Mouse (Mus musculus): ENCODE results near the gene Mgat3. TPM values are rescaled to one million over a fixed set of nuclear protein-coding genes. Genes with fewer than 3 reads are reported as not detected.

The Mgat3 gene
- total RNA-seq, 2 experiments from 2014 or later, result 1.6 to 2.0 TPM

DNA sequence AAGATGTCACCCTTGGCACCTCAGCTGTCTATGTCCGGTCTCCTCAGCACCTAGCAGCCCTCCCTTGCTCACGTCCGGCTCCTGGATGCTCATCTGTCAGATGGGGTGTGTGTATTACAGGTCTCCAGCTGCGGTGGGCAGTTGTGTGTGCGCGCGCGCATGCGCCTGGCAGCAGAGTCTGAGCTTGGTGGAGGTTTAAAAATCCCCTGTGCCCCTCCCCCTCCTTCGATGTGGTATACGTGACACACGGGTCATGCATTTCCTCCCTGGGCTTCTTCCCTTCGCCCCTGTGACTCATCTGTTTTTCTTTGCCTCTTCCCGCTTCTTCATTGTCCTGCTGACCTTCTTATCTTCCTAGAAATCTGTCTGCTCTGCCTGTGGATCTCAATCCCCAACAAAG is 45.7 kb downstream of the Mgat3 start:
- no peak for DNase-seq
- intact Hi-C loops (cut with DNase I), result no loop called here

DNA sequence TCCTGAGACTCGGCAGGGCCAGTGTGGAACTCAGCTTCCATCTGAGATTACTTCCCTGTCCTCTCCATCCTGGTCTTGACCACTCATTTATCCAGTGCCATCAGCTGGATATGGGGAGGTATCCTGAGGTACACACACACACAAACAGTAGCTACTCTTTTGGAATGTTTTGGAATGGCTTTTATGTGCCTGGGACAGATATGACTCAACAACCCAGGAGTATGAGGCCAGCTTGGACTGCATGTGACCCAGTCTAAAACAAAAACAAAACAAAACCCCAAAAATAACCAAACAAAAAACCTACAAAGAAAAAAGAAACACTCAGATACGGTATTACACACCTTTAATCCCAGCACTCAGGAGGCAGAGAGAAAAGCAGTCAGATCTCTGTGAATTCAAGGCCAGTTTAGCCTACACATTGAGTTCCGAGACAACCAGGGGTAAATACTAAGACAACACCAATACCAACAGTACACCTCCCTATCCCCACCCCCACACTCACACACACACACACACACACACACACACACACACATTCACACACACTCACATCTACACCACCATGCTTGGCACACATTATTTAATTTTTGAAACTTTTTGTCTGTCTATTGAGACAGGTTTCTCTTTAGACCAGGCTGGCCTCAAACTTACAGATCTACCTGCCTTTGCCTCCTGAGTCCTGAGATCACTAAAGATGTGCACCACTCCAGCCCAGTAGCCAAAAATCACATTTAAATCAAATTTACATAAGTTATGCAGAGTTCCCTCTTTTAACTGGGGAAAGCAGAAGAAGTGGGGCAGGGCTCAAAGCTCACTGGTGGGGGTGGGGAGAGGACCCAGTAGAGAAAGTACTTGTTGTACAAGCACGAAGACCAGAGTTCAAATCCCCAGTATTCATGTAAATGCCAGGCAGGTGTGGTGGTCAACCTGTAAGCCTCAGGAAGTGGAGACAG is 46.5 kb downstream of the Mgat3 start:
- intact Hi-C loops (cut with DNase I), result no loop called here
- no peak for DNase-seq

DNA sequence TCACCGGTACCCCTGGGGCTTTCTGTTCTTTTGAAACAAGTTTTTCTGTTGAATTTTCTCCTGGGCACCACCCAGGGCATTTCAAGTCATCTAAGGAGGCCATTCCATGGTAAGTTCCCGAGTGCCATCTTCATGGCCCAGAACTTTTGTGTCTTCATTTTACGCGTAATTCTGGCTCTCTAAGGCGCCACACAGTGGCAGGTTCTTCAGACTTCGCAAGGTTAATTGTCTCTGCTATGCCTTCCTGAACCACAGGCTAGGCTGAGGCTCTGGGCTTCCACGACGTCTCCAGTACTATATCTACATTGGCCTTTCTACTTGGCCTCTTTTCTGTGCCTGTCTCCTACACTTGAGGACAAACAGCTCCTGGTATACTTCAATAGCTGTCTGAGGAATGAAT is 47.5 kb downstream of the Mgat3 start:
- DNase-seq, result no peak
- intact Hi-C loops (cut with DNase I), result no loop called here

DNA sequence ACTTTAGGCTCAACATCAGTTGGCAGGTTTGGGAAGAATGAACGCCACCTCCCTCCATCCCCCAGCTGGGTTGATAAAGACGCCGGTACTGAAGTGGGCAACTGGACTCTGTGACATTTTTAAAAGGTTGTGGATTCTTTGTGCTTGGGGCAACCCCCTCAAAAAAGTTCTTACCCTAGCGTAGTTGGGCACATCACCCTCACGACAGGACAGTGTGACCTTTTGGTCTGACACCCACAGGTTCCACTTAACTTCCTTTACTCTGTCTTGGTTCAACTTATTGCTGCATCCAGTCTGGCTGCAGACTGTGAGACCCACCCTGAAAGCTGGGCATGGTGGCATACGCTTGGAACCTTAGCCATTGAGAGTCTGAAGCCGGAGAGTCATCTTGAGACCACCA is 50.2 kb downstream of the Mgat3 start:
- intact Hi-C loops (cut with DNase I), result loop anchor here (2.0 kb wide), 1 partner anchor 135 kb away; no protein-coding TSS in a partner anchor
- no peak for DNase-seq

DNA sequence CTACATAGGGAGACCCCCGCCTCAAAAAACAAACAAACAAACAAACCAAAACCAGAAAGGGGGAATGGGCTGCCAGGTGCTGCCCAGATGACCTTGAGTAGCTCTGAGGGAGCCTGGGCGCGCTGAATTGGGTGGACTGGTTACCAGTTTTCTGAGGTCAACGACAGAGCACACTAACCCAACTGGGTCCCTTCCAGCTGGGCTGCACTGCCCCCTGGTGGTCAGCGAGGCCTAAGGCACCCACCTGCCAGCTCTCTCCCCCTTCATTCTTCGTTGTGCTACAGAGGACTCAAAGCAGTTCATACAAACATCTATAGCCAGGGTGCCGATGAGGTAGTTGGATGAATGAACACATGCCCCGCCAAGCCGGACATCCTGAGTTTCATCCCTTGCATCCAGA is 51.7 kb downstream of the Mgat3 start:
- peak; percentile 81 to 89 for DNase-seq
- intact Hi-C loops (cut with DNase I), result loop anchor here (2.0 to 5.0 kb wide), 3 partner anchors 93 to 278 kb away; partner anchors contain the start of gene Tab1

DNA sequence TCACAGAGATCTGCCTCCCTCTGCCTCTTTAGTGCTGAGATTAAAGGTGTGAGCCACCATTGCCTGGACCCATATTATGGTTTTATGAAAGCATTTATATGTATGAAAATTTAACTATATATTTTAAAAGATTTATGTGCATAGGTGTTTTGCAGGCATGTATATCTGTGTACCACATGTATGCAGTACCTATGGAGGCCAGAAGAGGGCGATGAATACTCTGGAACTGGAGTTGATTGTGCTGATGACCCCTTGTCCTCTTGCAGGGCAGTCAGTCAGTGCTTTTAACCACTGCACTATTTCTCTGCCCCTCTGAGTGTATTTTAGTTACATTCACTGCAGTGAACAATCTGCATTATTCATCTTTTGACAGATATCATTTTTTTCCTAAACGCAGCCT is 52.3 kb downstream of the Mgat3 start:
- peak; percentile 54 to 75 for DNase-seq
- intact Hi-C loops (cut with DNase I), result loop anchor here (2.0 to 5.0 kb wide), 4 partner anchors 35 to 278 kb away; partner anchors contain the start of gene Tab1

DNA sequence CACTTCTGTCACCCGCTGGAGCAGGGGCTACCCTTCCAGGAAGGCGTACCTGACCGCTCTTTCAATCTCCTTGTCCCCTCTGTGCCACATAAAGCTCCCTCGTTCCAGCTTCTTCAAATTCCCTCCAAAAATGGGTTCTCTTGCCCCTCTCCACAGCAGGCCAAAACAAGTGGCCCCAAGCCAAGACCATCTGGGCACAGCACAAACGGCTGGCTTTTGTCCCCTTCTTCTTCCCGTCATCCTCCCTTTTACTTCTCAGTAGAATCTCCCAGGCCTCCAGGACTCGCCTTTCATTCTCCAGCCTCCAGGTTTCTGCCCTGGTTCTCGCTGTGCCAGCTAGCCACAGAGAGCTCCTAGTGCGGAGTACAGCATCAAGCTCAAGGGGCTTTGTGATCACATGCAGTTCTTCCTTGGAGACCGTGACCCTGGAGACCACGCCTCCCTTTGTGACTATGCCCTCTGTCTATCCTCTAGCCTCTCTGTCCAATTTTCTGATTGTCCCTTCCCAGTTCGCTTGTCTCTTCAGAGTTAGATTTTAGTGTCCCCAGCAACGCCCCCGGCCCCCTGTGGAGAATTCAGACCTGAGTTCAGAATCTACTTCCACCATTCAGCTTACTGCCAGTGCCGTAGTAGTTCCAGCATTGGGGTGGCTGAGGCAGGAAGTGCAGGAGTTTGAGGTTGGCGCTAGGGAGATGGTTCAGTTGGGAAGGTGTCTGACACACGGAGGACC is 54.7 kb downstream of the Mgat3 start:
- intact Hi-C loops (cut with DNase I), result loop anchor here (5.0 kb wide), 2 partner anchors 96 to 281 kb away; partner anchors contain the start of gene Tab1
- no peak for DNase-seq

DNA sequence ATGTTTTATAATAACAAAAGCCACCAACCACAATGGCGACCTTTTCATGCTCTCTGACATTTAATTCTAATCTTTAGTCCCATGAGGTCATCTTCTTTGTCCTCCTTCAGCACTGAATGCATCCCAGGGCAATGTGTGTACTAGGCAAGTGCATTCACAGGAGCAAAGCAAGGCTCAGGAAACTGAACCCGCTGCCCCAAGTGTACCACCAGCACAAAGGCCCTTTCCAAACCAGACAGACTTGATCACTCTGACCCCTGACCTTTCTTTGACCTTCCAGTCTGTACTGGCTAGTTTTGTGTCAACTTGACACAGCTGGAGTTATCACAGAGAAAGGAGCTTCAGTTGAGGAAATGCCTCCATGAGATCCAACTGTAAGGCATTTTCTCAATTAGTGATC is 58.8 kb downstream of the Mgat3 start:
- no peak for DNase-seq
- intact Hi-C loops (cut with DNase I), result no loop called here

DNA sequence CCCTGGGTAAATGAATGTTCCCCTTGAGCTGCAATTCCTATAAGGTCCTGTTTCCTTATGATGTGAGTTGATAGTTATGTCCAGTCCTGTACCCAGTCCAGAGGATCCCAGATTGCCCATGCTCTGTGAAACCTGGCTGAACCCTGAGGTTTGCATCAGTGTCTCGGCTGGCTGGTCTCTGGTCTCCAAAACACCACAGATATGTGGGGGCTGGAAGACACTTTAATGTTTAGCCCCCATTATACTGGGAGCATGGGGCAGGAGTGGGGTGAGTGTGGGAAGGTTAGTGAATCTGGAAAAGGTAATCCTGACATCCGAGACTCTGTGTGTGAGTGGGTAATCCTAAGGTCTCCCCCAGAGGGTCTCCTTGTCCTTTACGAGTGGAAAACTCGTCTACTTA is 59.5 kb downstream of the Mgat3 start:
- no peak for DNase-seq
- intact Hi-C loops (cut with DNase I), result no loop called here

DNA sequence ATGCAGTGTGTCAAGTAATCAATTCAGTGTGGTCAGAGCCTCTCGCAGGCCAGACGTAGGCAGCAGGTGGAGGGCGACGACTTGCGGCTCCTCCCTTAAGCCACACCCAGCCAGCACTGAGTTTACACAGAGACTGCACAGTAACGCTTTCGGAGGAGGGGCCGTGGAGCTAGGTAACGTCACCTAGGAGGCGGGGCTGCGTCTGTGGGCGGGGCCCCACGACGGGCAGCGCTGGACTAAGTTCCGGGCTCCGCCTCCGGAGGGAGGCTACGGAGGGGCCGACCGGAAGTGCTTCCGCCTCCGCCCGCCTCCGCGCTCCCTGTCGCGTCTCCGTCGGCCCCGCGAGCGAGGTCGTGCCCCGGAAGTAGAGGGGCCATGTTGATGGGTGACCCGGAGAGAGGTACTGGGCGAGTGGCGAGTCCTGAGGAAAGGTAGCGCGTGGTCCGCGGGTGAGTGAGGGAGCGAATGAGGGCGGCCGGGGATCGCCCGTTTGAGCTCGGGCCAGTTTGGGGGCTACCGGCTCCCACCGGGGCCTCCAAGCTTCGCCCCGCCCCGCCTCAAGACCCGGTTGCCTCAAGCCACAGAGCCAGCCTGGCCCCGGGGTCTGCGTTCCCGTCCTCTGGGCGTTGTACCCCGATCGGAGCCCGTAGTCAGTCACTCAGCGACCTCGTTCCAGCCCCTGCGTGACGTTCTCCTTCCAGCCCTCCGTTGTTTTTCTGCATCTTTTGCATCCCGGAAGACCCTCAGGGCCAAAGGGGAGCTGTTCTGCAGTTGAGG is 60.4 kb downstream of the Mgat3 start, which contains the start of gene Mief1:
TSS of gene Mief1 (plus strand) at position 286 of the 777 bp plus-strand sequence.
- peak; percentile 98 to 99 for DNase-seq
- intact Hi-C loops (cut with DNase I), result loop anchor here (2.0 kb wide), 1 partner anchor 21 kb away; the partner anchor contains the start of gene Atf4

DNA sequence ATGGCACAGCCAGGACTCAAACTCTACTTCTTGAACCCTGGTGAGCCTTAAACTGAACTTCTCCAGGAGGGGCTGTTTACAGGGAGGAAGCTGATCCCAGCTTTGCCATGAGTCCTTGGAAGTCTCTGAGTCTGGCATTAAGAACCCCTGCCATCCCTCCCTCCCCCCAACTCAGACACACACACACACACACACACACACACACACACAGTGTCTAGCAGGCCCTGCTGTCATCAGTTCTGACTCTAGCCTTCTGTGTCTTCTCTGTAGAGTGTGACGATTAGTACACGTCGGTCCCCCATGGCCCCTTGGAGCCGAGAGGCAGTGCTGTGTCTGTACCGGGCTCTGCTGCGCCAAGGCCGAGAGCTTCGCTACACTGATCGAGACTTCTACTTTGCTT is 62.0 kb downstream of the Mgat3 start, which contains the start of gene AC140267.1:
TSS of gene AC140267.1 (plus strand) at position 301 of the 400 bp plus-strand sequence.
- intact Hi-C loops (cut with DNase I), result loop anchor here (2.0 kb wide), 1 partner anchor 19 kb away; the partner anchor contains the start of gene Atf4
- DNase-seq, result no peak

DNA sequence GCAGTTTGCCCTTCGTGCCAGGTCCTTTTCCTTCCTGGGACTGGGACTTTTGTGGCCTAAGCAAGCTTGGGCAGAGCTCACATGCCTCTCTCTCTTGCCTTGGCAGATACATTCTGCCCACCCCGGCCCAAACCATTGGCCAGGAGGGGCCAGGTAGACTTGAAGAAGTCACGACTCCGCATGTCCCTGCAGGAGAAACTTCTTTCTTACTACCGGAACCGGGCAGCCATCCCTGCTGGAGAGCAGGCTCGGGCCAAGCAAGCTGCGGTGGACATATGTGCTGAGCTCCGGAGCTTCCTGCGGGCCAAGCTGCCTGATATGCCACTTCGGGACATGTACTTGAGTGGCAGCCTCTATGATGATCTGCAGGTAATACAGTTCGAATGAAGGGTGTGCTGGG is 74.6 kb downstream of the Mgat3 start:
- DNase-seq, result no peak
- intact Hi-C loops (cut with DNase I), result no loop called here

DNA sequence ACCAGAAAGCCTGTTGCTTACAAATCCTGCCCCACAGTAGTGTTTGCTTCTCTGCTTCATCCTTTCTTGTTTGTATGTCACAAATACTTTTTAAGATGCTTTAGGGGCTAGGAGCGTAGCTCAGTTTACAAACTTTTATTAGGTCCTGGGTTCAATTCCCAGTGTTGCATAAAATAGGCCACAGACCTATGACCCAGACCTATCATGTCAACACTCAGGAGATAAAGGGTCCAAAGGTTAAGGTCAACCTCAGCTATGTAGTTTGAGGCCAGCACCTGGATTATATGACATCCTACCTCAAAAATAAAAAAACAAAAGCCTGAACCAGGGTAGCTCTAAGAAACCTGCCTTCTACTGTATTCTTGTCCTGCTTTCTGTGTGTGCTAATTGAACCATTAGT is 75.1 kb downstream of the Mgat3 start:
- intact Hi-C loops (cut with DNase I), result no loop called here
- DNase-seq, result no peak

DNA sequence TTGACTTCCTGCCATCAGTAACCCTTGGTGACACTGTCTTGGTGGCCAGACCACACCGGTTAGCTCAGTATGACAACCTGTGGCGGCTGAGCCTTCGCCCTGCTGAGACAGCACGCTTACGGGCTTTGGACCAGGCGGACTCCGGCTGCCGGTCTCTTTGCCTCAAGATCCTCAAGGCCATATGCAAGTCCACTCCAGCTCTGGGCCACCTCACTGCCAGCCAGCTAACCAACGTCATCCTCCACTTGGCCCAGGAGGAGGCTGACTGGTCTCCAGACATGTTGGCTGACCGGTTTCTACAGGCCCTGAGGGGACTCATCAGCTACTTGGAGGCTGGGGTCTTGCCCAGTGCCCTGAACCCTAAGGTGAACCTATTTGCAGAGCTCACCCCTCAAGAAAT is 76.2 kb downstream of the Mgat3 start:
- no peak for DNase-seq
- intact Hi-C loops (cut with DNase I), result no loop called here

DNA sequence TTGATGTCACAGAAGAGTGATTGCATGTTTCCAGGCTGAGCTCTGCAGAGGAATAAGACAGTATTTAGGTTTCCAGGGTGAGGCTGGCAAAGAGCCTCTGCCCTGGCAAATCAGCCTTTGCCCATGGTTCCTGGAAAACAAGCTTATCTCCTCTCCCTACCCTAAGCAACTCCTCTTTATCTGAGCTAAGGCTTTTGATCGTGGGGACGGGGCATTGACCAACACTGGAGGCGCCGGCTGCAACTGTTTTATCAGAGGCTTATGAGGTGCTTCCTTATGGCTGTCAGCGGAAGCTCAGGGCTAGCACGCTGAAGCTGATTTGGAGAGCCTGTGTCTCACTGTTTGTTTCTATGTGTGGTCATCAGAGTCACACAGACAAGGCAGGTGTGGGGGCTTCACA is 77.1 kb downstream of the Mgat3 start:
- peak in 1 of 2 experiments; percentile 9 for DNase-seq
- intact Hi-C loops (cut with DNase I), result no loop called here

DNA sequence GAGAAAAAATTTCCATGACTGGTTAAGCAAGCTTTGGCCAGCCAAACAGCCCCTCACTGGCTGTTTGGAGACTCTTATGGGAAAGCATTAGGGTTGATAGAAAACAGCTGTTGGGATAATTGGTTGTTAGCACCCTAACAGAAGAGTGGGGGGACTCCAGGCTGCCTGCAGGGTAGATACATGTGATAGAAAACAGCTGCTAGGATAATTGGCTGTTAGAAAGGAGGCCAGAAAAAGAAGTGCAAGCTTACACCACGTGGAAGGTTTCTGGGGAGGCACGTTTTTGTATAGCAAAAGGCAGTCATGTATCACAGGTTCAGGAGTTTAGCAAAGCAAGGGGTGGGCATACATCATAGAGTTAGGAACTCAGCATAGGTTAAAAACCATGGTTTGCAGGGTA is 80.0 kb downstream of the Mgat3 start:
- intact Hi-C loops (cut with DNase I), result no loop called here
- peak in 1 of 2 experiments; percentile 7 for DNase-seq

DNA sequence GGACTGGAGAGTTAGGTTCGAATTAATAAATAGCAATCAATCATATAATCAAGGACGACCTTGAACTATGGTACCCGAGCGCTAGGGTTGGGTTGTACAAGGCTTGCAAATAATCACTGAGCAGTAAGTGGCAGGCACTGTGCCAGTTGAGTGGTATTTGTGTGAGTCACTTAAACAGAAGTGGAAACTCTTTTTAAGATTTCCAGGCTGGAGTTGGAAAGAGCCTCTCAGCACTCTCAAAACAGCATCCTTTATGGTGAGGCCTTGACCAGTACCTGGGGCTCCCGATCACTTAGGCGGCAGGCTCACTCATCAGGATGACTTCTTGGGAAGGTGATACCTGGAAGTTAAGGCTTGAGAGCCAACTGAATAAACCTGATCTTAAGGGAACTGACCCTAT is 80.7 kb downstream of the Mgat3 start:
- DNase-seq, result peak; percentile 35 to 49
- intact Hi-C loops (cut with DNase I), result loop anchor here (2.0 kb wide), 1 partner anchor 19 kb away; the partner anchor contains the start of genes AC140267.1 and Mief1

DNA sequence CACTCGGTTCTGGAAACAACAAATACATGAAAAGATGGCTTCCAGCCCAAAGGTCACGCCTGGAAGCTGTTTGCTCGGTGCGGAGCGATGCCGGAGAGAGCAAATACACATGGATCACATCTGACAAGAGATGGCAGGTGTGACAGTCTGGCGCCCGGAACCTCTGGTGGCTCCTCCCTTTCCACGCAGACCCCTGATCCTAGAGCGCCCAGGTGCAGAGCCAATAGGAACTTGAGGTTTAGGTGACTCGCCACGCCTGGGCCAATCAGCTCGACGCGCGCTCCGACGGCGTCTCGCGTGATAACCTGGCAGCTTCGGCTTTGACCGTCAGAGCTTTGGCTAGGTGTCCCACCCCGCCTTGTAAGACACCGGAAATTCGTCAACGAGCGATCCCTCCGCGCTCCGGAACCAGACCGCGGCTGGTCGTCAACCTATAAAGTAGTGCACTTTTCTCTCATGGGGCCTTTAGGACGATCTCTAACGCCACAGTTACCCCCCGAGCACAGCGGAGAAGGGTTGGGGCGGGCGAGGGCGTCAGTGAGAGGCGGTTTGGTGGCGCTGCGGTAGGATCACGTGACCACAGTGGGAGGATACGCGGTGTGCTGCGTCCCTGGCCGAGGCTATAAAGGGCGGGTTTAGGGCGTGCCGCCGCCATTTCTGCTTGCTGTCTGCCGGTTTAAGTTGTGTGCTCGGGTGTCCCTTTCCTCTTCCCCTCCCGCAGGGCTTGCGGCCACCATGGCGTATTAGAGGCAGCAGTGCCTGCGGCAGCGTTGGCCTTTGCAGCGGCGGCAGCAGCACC is 81.5 kb downstream of the Mgat3 start, which contains the start of gene Atf4:
TSS of gene Atf4 (plus strand) at position 338 of the 799 bp plus-strand sequence.
- intact Hi-C loops (cut with DNase I), result loop anchor here (2.0 kb wide), 1 partner anchor 20 kb away; the partner anchor contains the start of genes AC140267.1 and Mief1
- peak; percentile 96 to 98 for DNase-seq

DNA sequence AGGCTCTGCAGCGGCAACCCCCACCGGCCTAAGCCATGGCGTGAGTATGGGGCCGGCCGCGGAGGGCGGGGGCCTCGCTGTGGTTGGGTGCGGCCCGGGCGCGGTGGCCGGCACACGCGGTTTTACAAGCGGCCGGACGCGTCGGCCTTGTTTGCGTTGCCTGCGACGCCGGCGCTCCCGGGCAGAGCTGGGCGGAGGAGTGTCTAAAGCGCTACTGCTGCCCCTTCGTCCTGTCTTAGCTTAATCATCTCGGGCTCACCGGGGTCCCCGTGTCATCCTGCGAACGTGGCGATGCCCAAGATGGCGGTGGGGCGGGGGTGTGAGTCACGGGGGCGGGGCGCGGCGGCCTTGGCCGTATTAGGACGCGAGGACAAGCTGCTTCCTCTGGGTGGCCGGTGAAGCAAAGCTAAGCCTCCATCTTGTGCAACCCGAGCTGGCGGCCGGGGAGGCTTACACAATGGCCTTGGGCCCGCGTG is 82.2 kb downstream of the Mgat3 start:
- intact Hi-C loops (cut with DNase I), result loop anchor here (2.0 kb wide), 1 partner anchor 21 kb away; the partner anchor contains the start of genes AC140267.1 and Mief1
- DNase-seq, result peak; percentile 86 to 87
